Mouse (Mus musculus) cortical plate, adult 2 months (tissue): Measurements from ENCODE around the gene Plcl2.

ENCODE experiments used
- CTCF ChIP-seq: fragments of 200-500 bp; IDR thresholded peaks from 2 replicates; pipeline ENCODE4 v1.5.1; 2011; ENCODE audit warnings: mild to moderate bottlenecking, control low read depth, low read length; ENCODE audit not compliant: insufficient read depth; ENCODE audit errors: extremely low read depth
- POLR2A ChIP-seq: fragments of 200-500 bp; IDR thresholded peaks from 2 replicates; pipeline ENCODE4 v1.6.1; 2011; ENCODE audit warnings: mild to moderate bottlenecking, low read length, control low read depth; ENCODE audit not compliant: insufficient read depth; ENCODE audit errors: extremely low read depth

DNA sequence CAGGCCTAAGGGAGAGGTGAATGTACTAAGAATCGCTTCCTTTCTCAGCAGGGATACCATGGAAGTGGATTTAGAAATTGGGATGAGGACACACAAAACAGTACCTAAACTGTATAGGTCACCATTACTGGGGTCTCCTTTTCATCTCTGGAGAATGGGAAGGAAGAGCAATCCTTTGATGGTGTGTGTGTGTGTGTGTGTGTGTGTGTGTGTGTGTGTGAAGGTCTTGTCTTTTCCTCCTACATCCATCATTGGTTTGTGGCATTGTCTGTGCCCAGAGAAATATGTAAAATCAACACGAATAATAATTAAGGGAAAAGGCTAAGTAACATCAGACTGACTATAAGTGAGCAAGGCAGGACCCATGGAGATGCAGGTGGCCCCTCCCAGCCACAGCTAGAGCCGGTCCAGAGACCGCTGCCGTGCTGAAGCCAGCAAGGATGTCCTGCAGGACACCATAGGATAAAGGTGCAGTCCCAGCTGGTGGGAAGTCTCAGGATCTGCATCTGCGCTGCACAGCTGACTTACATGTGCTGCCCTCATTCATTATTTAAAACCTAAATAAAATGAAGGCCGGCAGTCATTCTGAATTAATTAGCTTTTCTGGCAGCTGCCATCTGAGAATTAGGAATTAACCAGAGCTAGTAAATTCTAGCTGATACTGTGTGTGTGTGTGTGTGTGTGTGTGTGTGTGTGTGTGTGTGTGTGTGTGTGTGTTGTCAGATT lies 201.5 kb downstream of the Plcl2 start:
- TF ChIP-seq CTCF (no peak), POLR2A (no peak)
